Mouse (Mus musculus): ENCODE results near the gene Cacna1s.
A peak's percentile ranks its signal among the peaks of the same experiment; 100 is the strongest.

Cacna1s gene

DNA sequence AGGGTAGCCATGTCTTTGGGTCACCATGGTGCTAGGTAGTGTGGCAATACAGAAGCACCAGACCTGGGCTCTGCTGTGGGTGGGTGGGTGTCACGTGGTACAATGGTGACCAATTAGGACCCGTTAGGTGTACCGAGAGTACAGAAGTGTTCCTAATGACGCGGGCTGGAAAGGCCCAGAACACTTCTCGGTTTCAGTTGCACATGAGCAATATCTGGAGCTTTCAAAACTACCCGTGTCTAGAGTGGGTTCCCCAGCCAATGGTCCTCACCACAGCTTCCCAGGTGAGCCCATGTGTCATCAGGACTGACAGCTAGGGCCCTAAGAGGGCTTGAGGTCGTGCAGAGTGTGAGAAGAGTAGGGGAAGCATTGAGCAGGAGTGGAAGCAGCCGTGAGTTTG is 64.5 kb downstream of the Cacna1s start:
- DNase-seq (ENCODE audit: low spot score in 2 of 2): no peak

DNA sequence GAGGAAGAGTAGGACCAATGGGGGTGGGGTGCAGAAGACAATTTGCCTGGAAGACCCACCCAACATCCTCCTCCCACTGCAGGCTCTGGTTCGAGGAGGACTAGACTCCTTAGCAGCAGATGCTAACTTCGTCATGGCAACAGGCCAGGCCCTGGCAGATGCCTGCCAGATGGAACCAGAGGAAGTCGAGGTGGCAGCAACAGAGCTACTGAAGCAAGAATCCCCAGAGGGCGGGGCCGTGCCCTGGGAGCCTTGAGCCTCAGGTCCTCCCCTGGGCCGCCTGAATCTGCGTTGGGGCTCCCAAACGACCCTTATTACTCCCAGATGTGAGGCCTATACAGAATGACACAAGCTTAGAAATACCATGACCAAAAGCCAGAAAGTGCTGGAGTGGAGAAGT is 66.3 kb downstream of the Cacna1s start:
- DNase-seq (ENCODE audit: low spot score in 2 of 2): peak in 1 of 2 experiments; percentile 83

DNA sequence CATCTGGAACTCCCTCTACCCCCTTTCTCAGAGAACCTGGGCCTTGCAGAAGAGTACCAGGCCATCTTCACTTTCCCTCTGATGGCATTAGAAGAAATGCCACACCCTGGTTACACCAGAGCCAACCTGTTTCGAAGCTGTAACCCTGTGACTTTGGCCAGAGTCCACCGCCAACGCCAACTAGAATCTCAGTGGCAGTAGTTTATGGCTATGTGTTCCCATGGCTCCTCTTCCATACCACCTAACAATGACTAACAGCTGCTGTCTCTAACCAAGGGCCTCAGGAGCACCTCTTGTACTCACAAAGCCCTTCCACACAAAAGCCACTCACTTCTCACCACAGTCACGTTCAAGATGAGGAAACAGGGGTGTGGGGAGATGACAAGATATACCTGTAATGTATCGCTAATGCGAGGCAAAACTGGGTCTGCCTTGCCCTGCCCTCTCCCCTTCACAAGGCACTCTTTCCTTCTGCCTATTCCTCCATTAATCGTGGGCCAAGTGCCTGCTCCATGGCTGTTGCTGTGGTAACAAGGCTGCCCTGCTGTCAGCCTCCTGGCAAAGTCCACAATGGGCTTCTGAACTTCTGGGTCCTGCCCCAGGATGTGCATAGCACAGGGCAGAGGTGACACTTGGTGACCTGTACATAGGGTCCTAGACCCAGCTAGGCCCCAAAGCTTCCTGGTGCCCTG is 67.2 kb downstream of the Cacna1s start:
- no peak for DNase-seq (ENCODE audit: low spot score in 2 of 2)

DNA sequence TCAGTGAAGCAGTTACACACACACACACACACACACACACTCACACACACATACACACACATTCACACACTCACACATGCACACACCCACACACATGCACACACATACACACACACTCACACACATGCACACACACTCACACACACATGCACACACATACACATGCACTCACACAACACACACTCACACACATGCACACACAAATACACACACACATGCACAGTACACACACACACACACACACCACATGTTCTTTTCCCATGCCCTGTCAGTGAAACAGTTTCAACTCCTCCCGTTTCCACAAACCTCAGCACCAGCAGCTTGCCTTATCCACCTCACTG is 67.7 kb downstream of the Cacna1s start:
- DNase-seq (ENCODE audit: low spot score in 2 of 2): no peak

DNA sequence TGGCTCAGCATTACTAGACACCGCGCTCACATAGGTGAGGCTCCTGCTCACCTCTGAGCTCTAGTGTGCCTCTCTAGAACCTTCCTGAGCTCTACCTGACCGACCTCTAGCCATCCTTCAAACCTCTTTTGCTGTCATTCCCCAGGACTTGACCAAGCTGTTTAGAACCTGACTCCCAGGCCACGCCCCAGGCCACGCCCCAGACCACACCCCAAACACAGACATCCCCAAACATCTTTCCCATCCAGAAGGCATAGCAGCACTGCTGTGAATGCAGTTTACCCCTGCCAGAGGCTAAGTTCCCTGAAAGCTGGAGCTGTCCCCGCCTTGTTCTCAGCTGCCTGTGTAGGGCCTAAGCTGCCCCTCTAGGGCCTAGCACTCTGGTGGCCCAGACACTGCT is 68.2 kb downstream of the Cacna1s start:
- DNase-seq (ENCODE audit: low spot score in 2 of 2): peak in 1 of 2 experiments; percentile 59

DNA sequence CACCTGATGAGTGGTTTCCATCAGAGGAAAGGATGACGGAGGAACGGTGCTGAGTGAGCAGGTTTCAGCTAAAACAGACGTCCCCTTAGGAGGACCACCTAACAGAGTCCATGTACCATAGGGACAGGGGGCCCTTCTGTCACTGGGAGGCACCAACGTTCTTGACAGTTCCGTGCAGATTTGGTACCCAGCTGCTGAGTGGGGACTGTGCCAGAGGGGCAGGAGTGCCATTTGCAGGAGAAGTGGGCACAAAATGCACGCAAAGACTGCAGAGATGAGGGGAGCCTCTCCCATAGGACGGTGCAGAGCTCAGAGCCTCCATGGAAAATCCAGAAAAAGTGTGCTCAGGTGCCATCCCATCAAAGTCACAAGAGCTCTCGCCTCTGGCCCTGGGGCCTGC is 69.5 kb downstream of the Cacna1s start:
- DNase-seq (ENCODE audit: low spot score in 2 of 2): no peak

DNA sequence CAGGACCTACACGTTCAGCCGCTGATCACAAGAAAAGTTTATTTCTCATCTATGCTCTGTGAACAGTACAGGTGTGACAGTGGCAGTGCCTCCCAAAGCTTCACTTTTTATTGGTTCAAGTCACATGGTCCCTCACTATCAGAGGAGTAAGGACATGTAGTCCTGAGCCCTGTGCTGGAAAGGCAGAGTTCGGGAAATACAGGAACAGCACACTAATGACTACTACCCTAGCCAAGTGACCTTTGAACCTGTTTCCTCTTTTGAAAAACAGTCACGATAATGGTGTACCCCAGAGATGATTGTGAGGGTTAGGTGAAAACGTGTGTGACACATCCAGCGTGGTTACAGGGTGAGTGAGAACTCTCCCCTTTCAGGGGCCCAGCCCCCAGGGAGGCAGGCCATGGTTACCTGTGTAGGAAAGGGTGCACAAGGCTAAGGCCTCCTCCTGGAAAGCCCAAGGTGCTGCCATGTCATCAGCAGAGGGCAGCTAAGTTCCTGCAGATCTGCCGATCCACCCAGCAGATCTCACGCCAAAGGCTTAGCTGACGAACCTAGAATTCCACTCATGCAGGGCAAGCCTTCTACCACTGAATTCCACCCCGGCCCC is 73.7 kb downstream of the Cacna1s start:
- no peak for DNase-seq (ENCODE audit: low spot score in 2 of 2)

DNA sequence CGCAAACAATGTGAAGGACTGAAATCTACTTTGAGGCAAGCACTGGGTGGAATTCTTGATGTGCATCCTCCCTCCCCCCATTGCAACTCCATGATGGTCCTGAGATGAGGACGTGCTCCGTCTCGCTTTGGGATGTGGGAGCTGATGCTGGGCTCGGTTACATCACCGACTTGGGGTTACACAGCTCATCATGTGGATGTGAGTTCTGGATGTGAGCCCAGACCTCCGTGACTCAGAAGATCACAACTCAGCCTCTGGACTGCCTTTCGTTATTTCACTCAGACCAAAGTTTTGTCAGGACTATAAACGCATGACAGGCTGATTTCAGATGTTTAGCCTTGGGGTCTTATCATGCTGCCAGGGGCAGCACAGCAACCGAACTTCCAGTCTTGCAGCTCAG is 74.3 kb downstream of the Cacna1s start:
- no peak for DNase-seq (ENCODE audit: low spot score in 2 of 2)

DNA sequence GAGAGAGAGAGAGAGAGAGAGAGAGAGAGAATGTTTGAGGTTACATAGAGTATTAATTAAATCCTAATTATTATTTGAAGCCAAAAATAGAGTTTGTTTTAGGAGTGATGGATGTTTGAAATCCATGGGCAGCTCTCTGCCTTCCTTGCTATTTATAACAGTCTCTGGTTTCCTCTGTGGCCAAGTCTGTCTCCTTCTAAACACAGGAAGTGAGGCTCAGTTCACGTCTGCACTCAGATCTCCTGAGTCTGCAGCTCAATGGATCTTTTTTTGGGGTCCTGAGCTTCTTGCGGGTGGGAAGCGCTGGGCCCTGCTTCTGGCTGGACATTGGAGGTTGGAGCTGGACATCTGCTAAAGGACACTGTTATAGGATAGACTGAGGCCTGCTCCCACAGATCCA is 75.3 kb downstream of the Cacna1s start:
- no peak for DNase-seq (ENCODE audit: low spot score in 2 of 2)

DNA sequence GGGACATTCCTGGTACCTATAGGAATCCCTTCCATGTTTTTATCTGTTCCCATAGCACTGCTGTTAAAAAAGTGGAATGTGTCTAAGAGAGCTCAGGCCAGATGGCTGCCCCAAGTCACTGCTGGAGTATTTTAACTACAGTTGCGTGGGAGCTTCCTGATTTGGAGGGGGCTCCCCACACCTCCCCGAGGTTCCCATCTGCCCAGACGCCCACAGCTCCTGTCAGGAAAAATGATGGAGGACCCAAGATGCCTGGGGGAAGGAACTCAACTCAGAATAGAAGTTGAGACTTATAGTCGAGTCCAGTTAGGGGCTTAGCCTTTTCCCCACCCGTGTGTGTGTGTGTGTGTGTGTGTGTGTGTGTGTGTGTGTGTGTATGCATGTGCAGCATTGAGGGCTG is 75.9 kb downstream of the Cacna1s start:
- DNase-seq (ENCODE audit: low spot score in 2 of 2): no peak

DNA sequence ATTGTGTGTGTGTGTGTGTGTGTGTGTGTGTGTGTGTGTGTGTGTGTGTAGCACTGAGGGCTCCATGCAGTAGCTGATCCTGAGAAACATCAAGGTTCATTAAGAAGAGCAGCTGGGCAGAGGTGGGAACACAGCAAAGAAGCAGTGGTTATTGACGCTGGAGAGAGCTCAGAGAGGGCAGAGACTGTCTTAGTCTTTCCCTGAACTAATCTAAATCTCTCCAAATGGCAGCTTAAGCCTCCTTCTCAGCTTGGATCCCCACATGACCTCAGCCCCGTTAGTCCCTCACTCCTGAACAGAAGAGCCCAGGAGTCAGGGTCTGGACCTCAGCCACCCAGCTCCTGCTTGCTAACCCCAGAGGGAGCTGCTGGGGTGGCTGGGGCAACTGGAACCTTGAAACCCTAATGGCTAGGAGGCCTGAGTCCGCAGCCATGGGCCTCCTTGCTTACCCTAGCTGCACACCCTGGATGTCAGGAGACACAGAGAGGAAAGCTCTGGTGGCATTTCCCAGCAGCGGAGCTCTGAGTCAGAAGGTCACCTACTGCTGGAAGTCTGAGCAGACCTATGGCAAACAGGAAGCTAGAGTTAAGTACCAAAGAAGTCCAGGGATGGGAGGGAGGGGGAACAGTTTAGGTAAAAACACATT is 76.5 kb downstream of the Cacna1s start:
- no peak for DNase-seq (ENCODE audit: low spot score in 2 of 2)

DNA sequence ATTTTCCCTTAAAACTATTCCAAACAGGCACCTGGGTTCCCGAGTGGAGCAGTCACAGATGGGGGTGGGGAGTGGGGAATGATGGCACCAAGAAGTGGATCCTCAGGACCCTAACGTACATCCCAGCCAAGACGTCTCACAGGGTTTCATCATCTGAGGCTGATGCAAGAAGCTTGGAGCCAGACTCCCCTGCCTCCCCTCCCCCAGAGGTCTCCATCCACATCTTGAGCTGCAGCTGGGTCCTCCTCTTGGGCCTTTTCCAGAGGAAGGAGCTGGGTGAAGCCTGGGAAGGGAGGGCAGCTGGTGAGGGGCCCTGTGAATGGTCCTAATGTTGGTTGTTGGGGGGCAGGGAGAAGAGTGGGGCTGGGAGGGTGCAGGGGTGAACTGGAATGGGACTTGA is 77.6 kb downstream of the Cacna1s start:
- no peak for DNase-seq (ENCODE audit: low spot score in 2 of 2)

DNA sequence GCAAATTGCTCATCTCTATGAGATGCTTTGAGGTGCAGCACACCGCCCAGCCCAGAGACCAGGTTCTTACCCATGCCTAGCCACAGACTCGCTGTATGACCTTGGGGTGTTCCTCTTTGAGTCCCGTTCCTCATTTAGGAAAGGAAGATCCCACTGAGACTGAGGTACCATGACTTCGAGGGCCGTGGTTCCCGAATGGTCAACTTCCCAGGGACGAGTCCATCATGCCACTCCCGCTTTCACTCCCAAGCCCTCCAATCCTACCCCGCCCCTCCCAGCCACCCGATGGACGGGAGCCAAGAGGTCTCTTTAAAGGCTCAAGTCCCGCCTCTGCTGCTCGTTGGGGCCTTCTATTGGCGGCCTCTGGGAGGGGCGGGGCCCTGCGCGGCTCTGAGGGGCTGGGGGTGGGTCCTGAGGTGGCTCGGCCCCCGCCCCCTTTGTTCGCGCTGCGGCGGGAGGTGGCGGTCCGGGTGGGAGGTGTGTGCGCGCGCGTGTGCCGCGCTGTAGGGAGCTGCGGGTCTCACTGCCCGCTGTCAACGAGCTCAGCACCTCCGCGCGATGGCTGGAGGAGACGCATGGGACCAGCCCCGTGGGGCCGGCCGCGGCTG is 78.5 kb downstream of the Cacna1s start, which contains the start of gene Kif21b:
Gene Kif21b, plus strand, starts transcription at position 439 of the 608 bp plus-strand sequence.
- peak; percentile 70 to 89 for DNase-seq (ENCODE audit: low spot score in 2 of 2)

DNA sequence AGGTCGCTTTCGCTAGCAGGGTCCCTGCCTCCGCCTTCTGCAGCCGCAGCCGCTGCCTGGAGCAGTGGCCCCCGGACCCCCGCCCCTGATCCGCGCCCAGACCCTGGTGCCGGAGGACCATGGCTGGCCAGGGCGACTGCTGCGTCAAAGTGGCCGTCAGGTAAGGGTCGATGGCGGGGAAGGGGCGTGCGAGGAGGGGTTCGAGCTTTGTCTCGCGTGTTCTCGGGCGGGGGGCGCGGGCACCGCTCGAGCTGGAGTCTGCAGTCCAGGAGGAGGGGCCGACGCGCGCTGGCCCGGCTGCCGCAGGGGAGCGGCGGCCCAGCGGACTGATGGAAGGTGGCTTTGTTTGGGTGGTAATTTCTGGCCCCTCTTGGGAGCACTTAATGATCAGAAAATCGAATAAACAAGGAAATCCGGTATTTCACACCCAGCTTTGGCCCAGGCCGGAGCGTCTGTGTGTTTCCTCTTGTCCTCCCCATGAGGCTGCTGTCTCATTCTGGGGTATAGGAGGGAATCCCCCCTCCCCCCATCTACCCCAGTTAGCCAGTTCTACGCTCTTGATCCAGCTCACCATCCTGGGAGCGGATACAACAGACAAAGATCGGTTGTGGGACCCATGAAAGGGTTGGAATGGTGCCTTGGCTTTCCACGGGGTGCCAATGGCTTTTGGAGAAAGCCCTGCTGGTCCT is 79.2 kb downstream of the Cacna1s start:
- DNase-seq (ENCODE audit: low spot score in 2 of 2): peak in 1 of 2 experiments; percentile 49

DNA sequence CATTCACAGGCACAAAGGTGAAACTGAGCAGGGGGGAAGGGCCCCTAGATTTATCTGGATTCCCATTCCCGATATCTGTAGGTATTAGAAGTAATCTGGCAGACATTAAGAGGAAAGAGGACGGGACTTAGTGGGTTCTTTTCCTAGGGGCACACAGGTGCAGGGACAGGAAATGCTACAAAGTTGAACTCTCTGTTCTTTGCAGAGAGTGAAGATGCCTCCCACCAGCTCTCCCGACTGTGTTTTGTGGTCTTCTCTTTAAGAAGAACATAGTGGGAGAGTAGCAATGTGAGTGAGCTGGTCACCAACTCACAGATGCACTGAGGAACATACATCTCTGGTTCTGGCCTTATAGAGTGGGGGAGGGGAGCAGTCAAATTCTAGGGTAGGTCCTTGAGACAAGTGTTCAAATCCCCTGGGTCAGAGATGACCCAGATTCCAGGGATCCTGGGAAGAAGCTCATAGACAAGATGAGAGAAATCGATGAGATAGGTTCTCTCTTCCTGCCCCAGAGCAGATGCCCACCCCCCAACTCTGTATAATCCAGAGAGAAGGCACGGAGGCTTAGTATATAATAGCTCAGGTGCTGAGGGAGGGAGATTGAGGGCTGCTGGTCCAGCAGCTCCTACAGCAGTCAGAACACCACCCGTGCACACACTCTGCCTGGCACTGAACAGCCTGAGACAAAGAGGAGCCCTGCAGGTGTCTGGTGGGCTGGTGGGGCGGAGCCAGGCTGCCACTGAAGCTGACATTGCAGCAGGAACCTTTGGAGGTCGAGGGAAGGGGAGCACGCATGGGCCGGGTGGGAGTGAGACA is 80.0 kb downstream of the Cacna1s start:
- no peak for DNase-seq (ENCODE audit: low spot score in 2 of 2)

DNA sequence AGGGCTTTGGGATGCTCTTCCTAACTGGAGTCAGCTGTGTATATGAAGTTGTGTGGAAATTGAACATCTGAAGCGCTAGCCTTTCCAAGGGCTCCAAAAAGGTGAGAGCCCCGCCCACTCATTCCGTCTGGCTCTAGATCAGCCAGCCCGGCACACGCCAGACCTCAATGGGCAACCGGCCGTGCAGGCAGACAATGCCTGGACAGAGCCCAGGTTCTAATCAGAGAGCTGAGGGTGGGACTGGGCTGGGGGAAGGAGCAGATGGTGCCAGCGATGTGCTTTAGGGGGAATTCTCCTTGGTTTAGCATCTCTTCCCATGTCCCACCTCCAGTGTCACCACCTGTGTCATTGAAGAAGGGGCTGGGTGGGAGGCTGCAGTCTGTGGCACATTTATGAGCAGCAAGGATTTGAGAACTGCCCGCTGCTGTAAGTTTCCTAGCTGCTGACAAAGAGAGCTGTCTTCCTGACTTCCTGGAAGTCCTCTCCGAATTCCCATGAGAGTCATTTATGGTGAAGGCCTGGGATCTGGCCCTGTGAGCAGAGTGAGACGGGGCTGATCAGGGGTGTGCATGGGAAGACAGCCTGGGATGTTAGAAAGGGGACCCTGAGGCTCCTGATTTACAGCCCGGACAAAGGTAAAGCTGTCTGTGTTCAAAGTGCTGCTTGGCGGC is 81.2 kb downstream of the Cacna1s start:
- no peak for DNase-seq (ENCODE audit: low spot score in 2 of 2)

DNA sequence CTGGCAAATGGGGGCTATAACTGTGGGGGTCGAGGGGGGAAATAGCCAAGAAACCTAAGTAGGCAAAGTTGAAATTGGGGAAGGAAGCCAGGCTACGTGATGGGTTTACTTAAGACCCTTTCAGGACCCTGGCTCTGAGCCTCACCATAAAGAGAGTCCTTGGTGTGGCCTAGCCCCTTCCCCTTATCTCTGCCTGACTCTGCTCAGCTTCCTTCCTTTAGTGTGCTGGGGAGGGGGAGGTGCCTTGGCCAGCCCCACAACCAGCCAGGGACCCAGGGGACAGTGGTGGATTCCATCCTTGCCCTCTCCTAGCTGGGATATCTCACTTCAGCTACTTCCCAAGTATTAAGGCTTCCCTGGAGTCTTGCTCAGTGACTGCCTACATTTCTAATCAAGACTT is 82.0 kb downstream of the Cacna1s start:
- no peak for DNase-seq (ENCODE audit: low spot score in 2 of 2)

DNA sequence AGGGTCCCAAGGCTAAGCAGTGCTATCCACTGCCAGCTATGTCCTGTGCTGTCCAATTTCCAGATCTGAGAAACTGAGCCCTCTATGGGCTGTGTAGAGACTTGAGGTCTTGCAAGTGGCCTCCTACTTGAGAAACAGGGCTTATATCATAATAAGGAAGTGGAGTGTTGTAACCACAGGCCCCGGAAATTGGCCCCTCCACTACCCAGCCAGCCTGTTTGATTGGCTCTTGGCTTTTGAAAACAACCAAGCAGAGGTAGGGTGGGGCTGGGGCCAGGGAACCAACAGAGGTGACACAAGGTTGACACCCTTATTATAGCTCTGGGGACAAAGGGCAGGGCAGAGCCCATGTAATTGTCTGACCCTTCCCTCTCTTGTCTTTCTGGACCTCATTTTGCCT is 82.5 kb downstream of the Cacna1s start:
- peak; percentile 46 to 80 for DNase-seq (ENCODE audit: low spot score in 2 of 2)

DNA sequence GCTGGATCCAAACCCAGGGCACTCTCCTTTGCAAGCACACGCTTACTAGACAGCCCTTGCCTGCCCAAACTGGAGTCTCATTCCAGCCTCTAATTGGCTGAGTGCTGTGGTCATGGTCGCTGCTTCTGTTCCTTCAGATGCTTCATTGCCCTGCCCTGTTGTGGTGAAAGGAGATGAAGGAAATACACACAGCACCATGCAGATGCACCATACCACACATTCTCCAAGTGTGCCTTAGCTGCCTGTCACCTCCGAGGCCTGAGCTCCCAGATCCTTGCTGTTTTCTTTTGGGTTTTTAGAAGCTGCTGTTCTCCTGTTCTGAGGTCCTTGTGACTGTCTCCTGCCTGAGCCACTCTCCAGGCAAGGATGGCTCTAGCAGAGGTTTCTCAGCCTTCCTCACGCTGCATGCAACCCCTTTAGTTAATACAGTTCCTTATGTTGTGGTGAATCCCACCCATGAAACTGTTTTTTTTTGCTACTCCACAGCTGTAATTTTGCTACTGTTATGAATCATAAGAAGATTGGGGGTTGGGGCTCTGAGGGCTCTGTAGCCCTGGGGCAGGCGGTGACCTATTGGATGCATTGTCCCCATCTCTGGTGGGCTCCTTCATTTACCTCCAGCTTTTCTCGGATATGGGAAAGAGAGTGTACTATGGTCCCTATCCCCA is 83.4 kb downstream of the Cacna1s start:
- DNase-seq (ENCODE audit: low spot score in 2 of 2): peak in 1 of 2 experiments; percentile 48

DNA sequence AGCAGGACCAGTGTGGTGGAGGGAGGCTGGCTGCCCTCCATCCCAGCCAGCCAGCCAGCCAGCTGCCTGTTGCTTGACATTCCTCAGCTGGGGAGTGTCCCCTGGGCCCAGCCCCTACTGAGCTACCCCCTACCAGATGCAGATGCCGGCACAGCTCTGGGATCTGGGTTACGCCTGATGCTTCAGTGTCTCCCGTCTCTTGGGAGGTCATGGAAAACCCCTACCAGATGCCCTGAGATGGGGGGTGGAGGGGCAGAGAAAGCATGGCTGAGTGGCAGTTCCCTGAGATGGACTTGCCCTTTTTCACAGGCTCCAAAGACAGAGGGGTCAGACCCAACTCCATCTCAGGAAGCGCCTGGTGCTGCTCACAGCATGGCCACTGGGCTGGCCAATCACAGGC is 84.0 kb downstream of the Cacna1s start:
- no peak for DNase-seq (ENCODE audit: low spot score in 2 of 2)
